Mouse (Mus musculus): Measurements from ENCODE around the gene Rbp1. TPM values are rescaled to one million over a fixed set of nuclear protein-coding genes. Genes with fewer than 3 reads are reported as not detected.
A peak's percentile ranks its signal among the peaks of the same experiment; 100 is the strongest.

The Rbp1 gene
- total and polyA plus RNA-seq, 3 experiments: 0.08 to 0.21 TPM; not detected in 1

DNA sequence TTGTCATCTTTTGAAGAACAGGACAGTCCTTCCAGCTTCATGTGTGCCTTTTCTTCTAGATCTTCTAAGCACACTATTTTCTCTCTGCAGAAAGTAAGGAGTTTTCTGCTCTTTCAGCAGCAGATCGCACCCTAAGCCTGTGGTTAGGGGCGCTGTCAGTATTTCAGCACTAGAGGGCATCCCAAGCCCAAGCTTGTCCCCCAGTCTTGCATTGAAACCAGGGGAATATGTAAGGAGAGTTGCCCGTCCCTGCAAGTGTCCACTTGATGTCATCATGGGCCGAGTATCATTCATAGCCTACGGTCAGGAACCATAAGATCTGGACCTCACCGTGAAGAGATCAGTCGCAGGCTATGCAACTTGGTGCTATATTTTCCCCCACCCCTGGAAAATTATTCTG, 4.8 kb upstream of the Rbp1 start:
- Histone ChIP-seq H3K9ac (ENCODE audit: control insufficient read depth, low read depth, low read length, poor library complexity, severe bottlenecking) (no peak overlapping the region), H3K36me3 (ENCODE audit: control insufficient read depth in 1 of 2, insufficient read depth in 2 of 2, low read length in 2 of 2) (no peaks in the 10 kb centered on the region), H3K79me2 (ENCODE audit: control insufficient read depth, insufficient read depth, low read length, poor library complexity) (no peaks in the 10 kb centered on the region), H3K9me3 (replicated peaks; ENCODE audit: insufficient read depth, low read length) (no peaks in the 10 kb centered on the region), H3K4me3 (ENCODE audit: control insufficient read depth in 1 of 2, insufficient read depth in 1 of 2, low read depth in 2 of 2, low read length in 2 of 2) (no peak overlapping the region), H3K4me1 (ENCODE audit: control insufficient read depth in 1 of 2, insufficient read depth in 2 of 2, low read length in 2 of 2) (no peaks in the 10 kb centered on the region; a peak in 1 of 4 replicates), H3K27ac (ENCODE audit: control insufficient read depth, low read depth, low read length) (no peak overlapping the region), H3K27me3 (ENCODE audit: control insufficient read depth in 1 of 2, insufficient read depth in 2 of 2, low read length in 2 of 2) (no peaks in the 10 kb centered on the region)
- peak in 2 of 3 experiments; percentile 54; a peak in 4 of 6 replicates for TF ChIP-seq CTCF (IDR thresholded peaks at IDR 0.05 in 2 of 3, conservative IDR thresholded peaks at IDR 0.05 in 1 of 3; ENCODE audit: control insufficient read depth in 1 of 3, insufficient read depth in 1 of 3, low read depth in 2 of 3, low read length in 3 of 3, poor library complexity in 1 of 3, severe bottlenecking in 1 of 3)
- peak; percentile 60 for TF ChIP-seq SMC3 (IDR thresholded peaks at IDR 0.05; ENCODE audit: low read depth, low read length)
- peak; percentile 55 for TF ChIP-seq RAD21 (IDR thresholded peaks at IDR 0.05; ENCODE audit: low read depth, low read length)
- TF ChIP-seq MAZ (IDR thresholded peaks at IDR 0.05; ENCODE audit: low read depth, low read length): no peak
- TF ChIP-seq ZC3H11A (IDR thresholded peaks at IDR 0.05; ENCODE audit: low read depth, low read length): 0 out of 2 replicates have a peak, but pooled peaks have one; percentile 17
- DNase-seq (ENCODE audit: low read depth, low spot score): peak; percentile 11

DNA sequence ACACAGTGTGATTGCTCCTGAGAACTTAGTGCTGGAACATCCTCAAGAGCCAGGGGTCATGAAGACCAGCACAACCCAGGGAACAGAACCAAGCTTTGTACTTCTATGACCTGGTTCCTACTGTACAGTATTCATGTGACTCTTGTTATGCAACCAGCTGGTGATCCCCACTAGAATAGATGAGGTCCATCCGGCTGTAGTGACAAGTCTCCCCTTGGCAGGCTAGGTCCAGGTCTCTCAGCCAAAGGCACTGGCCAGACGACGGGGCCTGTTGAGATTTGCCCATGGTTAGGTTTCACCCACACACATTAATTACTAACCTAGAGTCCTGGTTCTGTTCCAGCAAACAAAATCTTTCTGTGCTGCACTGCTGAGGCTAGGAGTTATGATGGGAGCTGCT, 4.4 kb upstream of the Rbp1 start:
- H3K36me3 ChIP-seq (ENCODE audit: control insufficient read depth in 1 of 2, insufficient read depth in 2 of 2, low read length in 2 of 2): no peaks in the 10 kb centered on the region
- H3K4me1 ChIP-seq (ENCODE audit: control insufficient read depth in 1 of 2, insufficient read depth in 2 of 2, low read length in 2 of 2): no peaks in the 10 kb centered on the region; a peak in 1 of 4 replicates
- H3K4me3 ChIP-seq (ENCODE audit: control insufficient read depth in 1 of 2, insufficient read depth in 1 of 2, low read depth in 2 of 2, low read length in 2 of 2): no peak overlapping the region
- H3K27me3 ChIP-seq (ENCODE audit: control insufficient read depth in 1 of 2, insufficient read depth in 2 of 2, low read length in 2 of 2): no peaks in the 10 kb centered on the region
- H3K9me3 ChIP-seq (replicated peaks; ENCODE audit: insufficient read depth, low read length): no peaks in the 10 kb centered on the region
- TF ChIP-seq ZMIZ1 (IDR thresholded peaks at IDR 0.05; ENCODE audit: low read depth, low read length) (no peak), CHD2 (IDR thresholded peaks at IDR 0.05; ENCODE audit: low read length) (no peak), MAX (IDR thresholded peaks at IDR 0.05; ENCODE audit: low read length) (no peak), UBTF (IDR thresholded peaks at IDR 0.05; ENCODE audit: borderline replicate concordance, insufficient read depth, low read depth, low read length) (no peak), GABPA (IDR thresholded peaks at IDR 0.05; ENCODE audit: low read depth, low read length) (no peak), EP300 (IDR thresholded peaks at IDR 0.05; ENCODE audit: low read depth in 1 of 2, low read length in 2 of 2) (no peak), TAL1 (IDR thresholded peaks at IDR 0.05; ENCODE audit: low read length) (no peak), POLR2AphosphoS2 (IDR thresholded peaks at IDR 0.05; ENCODE audit: low read length) (no peak), CHD1 (IDR thresholded peaks at IDR 0.05; ENCODE audit: low read depth, low read length) (no peak)
- DNase-seq (ENCODE audit: low read depth, low spot score): no peak
- H3K9ac ChIP-seq (ENCODE audit: control insufficient read depth, low read depth, low read length, poor library complexity, severe bottlenecking): no peak overlapping the region
- no peak overlapping the region for H3K27ac ChIP-seq (ENCODE audit: control insufficient read depth, low read depth, low read length)
- H3K79me2 ChIP-seq (ENCODE audit: control insufficient read depth, insufficient read depth, low read length, poor library complexity): no peaks in the 10 kb centered on the region

DNA sequence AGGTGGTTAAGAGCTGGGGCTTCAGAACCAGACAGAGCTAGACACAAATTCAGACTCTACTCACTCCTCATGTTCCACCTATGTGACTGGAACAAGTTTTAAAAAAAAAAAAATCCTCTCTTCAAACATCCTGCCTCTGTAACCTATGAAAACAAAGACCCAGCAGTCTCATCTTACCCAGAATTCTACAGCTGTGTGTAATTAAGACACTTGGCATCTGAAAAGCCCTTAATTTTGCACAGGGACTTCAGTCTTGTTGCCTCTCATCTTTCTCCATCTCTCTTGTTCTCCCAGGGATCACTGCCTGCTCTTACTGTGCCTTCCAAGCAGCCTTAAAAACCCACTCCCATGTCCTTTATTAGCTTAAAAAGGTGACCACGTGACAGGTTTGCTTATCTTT, 2.1 kb upstream of the Rbp1 start:
- Histone ChIP-seq H3K4me1 (ENCODE audit: control insufficient read depth in 1 of 2, insufficient read depth in 2 of 2, low read length in 2 of 2) (no peaks in the 10 kb centered on the region; a peak in 1 of 4 replicates), H3K27me3 (ENCODE audit: control insufficient read depth in 1 of 2, insufficient read depth in 2 of 2, low read length in 2 of 2) (no peaks in the 10 kb centered on the region), H3K4me3 (ENCODE audit: control insufficient read depth in 1 of 2, insufficient read depth in 1 of 2, low read depth in 2 of 2, low read length in 2 of 2) (no peak overlapping the region), H3K79me2 (ENCODE audit: control insufficient read depth, insufficient read depth, low read length, poor library complexity) (no peaks in the 10 kb centered on the region), H3K36me3 (ENCODE audit: control insufficient read depth in 1 of 2, insufficient read depth in 2 of 2, low read length in 2 of 2) (no peaks in the 10 kb centered on the region), H3K27ac (ENCODE audit: control insufficient read depth, low read depth, low read length) (no peak overlapping the region), H3K9ac (ENCODE audit: control insufficient read depth, low read depth, low read length, poor library complexity, severe bottlenecking) (no peak overlapping the region), H3K9me3 (replicated peaks; ENCODE audit: insufficient read depth, low read length) (no peaks in the 10 kb centered on the region)
- DNase-seq (ENCODE audit: low read depth, low spot score): no peak
- TF ChIP-seq NRF1 (IDR thresholded peaks at IDR 0.05; ENCODE audit: insufficient read depth, low read depth, low read length, poor library complexity, severe bottlenecking) (no peak), ETS1 (IDR thresholded peaks at IDR 0.05; ENCODE audit: low read depth, low read length) (no peak), USF1 (IDR thresholded peaks at IDR 0.05; ENCODE audit: low read depth, low read length) (peak; percentile 67; the same call in 1 of the 2 replicates), KAT2A (conservative IDR thresholded peaks at IDR 0.05; ENCODE audit: low read depth, low read length) (no peak)

All from MEL (cell line).